Mouse (Mus musculus) ES-E14 (cell line): ENCODE measurements at regions not wholly inside any gene's neighbourhood (a gene's known extent, or its start where the extent isn't known, plus 50 kb on each side); places are given as distances from the start of the nearest gene placed in this dataset.

ENCODE experiments used
- CHD2 ChIP-seq: IDR thresholded peaks from 2 replicates; pipeline ENCODE4 v1.6.1; 2014; ENCODE audit warnings: mild to moderate bottlenecking, low read depth, low read length, inconsistent platforms
- HCFC1 ChIP-seq: IDR thresholded peaks from 2 replicates; pipeline ENCODE4 v1.6.1; 2012; ENCODE audit warnings: low read length, inconsistent platforms, borderline replicate concordance; ENCODE audit not compliant: insufficient read depth
- MAFK ChIP-seq: IDR thresholded peaks from 2 replicates; pipeline ENCODE4 v1.6.1; 2014; ENCODE audit warnings: mild to moderate bottlenecking, low read depth, low read length, inconsistent platforms; ENCODE audit not compliant: insufficient read depth
- ZC3H11A ChIP-seq: IDR thresholded peaks from 2 replicates; pipeline ENCODE4 v1.6.1; 2012; ENCODE audit warnings: low read depth, mild to moderate bottlenecking, inconsistent platforms, low read length, borderline replicate concordance
- ZNF384 ChIP-seq: IDR thresholded peaks from 2 replicates; pipeline ENCODE4 v1.6.1; 2012; ENCODE audit warnings: low read depth, low read length, inconsistent platforms

GRCm38 (mm10) chr1:83583041-83583440, 175.0 kb upstream of the Sphkap start:
- no peak for TF ChIP-seq CHD2
- no peak for TF ChIP-seq ZC3H11A
- TF ChIP-seq ZNF384, result no peak
- no peak for TF ChIP-seq MAFK
- no peak for TF ChIP-seq HCFC1
